Mouse (Mus musculus): ENCODE results near the gene Bmpr1b. TPM values are rescaled to one million over a fixed set of nuclear protein-coding genes. Genes with fewer than 3 reads are reported as not detected.

The Bmpr1b gene
- polyA plus RNA-seq, 1 experiment from 2014 or later: 12.1 TPM

DNA sequence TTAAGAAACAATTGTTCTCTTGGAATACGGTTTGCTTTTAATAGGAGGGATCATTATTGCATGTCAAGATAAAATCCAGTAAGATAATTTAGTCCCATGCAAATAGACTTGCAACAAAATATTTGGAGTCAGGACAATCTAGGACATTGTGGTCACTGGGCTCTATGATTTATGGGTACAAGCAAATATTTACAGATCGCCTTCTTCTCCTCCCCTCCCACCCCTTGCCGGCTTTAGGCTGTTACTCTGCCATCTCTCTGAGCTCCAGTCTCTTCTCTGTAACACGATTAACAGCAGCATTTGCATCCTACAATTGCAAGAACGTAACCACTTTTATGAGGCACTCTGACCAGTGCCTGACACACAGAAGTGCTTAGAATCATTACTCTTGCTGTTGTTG, 104.1 kb downstream of the Bmpr1b start:
- no peaks in the 10 kb centered on the region for H3K36me3 ChIP-seq
- no peaks in the 10 kb centered on the region for H3K27me3 ChIP-seq
- H3K4me2 ChIP-seq (replicated peaks): no peak overlapping the region
- no peak overlapping the region for H3K4me3 ChIP-seq
- H3K27ac ChIP-seq: no peak overlapping the region
- no peak for ATAC-seq (ENCODE audit: insufficient number of reproducible peaks, insufficient read depth, low FRiP score, low TSS enrichment)
- 72% methylated on average over 5 of the region's 5 CpGs for WGBS
- H3K9ac ChIP-seq: no peak overlapping the region
- no peaks in the 10 kb centered on the region for H3K9me3 ChIP-seq
- H3K4me1 ChIP-seq: peaks cover 18% of the 10 kb centered on the region

DNA sequence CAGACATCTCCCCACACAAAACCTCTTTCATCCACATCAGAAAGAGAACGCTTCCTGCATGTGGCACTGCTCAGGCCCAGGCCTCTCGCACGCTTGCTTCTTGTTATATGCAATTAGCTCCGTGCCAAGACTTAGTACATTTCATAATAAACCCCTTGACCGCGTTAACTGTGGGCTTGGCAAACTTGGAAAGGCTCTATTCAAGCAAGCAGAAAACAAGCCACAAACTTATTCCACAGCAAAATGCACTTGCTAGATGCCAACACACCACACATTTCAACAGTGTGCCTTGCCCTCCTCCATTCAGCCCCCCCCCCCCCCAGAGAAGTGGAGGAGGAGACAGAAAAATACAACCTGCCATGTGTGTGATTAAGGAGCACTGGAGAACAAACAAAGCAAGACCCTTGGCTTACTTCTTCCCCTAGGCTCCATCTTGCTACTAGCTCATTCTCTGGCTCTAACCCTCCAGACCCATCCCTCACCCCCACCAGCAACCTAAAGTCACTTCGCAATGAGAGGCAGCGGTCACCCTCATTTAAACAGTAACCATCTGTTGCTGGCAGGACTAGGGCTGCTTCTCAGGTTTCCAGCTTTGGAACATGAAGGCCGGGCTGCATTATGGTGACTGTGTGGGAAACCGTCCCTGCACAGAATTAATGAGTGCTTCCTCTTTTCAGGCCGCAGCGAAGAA, 105.5 kb downstream of the Bmpr1b start:
- no peak overlapping the region for H3K9ac ChIP-seq
- ATAC-seq (ENCODE audit: insufficient number of reproducible peaks, insufficient read depth, low FRiP score, low TSS enrichment): peak; percentile 83
- WGBS: 19% methylated on average over 12 of the region's 12 CpGs
- no peaks in the 10 kb centered on the region for H3K27me3 ChIP-seq
- no peaks in the 10 kb centered on the region for H3K9me3 ChIP-seq
- peak overlapping the region; percentile 18; the same call in 1 of the 2 replicates for H3K4me2 ChIP-seq (replicated peaks)
- H3K27ac ChIP-seq: peak overlapping the region; percentile 24
- H3K36me3 ChIP-seq: no peaks in the 10 kb centered on the region
- H3K4me1 ChIP-seq: peaks cover 18% of the 10 kb centered on the region
- no peak overlapping the region for H3K4me3 ChIP-seq

- WGBS: 75% methylated on average over 5 of the region's 5 CpGs
- no peaks in the 10 kb centered on the region for H3K9me3 ChIP-seq
- H3K36me3 ChIP-seq: no peaks in the 10 kb centered on the region
- H3K9ac ChIP-seq: no peak overlapping the region
- peaks cover 18% of the 10 kb centered on the region for H3K4me1 ChIP-seq
- no peaks in the 10 kb centered on the region for H3K27me3 ChIP-seq
- H3K4me3 ChIP-seq: no peak overlapping the region
- no peak for ATAC-seq (ENCODE audit: insufficient number of reproducible peaks, insufficient read depth, low FRiP score, low TSS enrichment)
- H3K27ac ChIP-seq: no peak overlapping the region
- H3K4me2 ChIP-seq (replicated peaks): no peak overlapping the region
Observed at GRCm38 (mm10) chr3:142061267-142061666, 108.0 kb downstream of the Bmpr1b start.

DNA sequence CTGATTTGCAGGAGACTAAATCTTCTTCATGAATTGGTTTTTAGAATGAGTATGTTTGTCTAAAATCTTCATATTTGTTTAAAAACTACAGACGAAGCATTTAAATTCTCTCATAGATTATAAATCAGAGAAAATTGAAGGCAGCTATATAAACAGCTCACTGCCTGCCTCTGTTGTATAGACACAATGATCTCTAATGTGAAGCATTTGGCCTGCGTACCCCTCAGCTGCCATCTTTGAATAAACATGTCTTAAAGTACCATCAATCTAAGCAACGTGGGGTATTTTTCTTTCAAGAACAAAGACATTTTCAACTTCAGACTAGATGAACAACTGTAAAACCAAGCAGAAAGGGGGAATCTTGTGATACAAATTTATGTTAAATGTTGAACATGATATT, 109.3 kb downstream of the Bmpr1b start:
- H3K36me3 ChIP-seq: no peaks in the 10 kb centered on the region
- 43% methylated on average over 3 of the region's 3 CpGs for WGBS

GRCm38 (mm10) chr3:142050681-142051080, 118.5 kb downstream of the Bmpr1b start:
- no peaks in the 10 kb centered on the region for H3K36me3 ChIP-seq
- H3K4me3 ChIP-seq: no peak overlapping the region
- no peaks in the 10 kb centered on the region for H3K9me3 ChIP-seq
- H3K4me1 ChIP-seq: no peaks in the 10 kb centered on the region
- no peak for ATAC-seq (ENCODE audit: insufficient number of reproducible peaks, insufficient read depth, low FRiP score, low TSS enrichment)
- H3K4me2 ChIP-seq (replicated peaks): no peak overlapping the region
- H3K27ac ChIP-seq: no peak overlapping the region
- 98% methylated on average over 2 of the region's 2 CpGs for WGBS
- no peak overlapping the region for H3K9ac ChIP-seq
- H3K27me3 ChIP-seq: no peaks in the 10 kb centered on the region

More for the DNA sequence above, 109.3 kb downstream of the Bmpr1b start:
- no peak overlapping the region for H3K4me2 ChIP-seq (replicated peaks)
- H3K27ac ChIP-seq: no peak overlapping the region
- ATAC-seq (ENCODE audit: insufficient number of reproducible peaks, insufficient read depth, low FRiP score, low TSS enrichment): no peak
- H3K27me3 ChIP-seq: no peaks in the 10 kb centered on the region
- H3K9me3 ChIP-seq: no peaks in the 10 kb centered on the region
- H3K4me3 ChIP-seq: no peak overlapping the region
- no peak overlapping the region for H3K9ac ChIP-seq
- H3K4me1 ChIP-seq: peaks cover 18% of the 10 kb centered on the region

- no peaks in the 10 kb centered on the region for H3K36me3 ChIP-seq
- no peaks in the 10 kb centered on the region for H3K9me3 ChIP-seq
- H3K9ac ChIP-seq: no peak overlapping the region
- 84% methylated on average over 3 of the region's 3 CpGs for WGBS
- 0 out of 2 replicates have a peak, but pooled peaks have one; percentile 35 for ATAC-seq (ENCODE audit: insufficient number of reproducible peaks, insufficient read depth, low FRiP score, low TSS enrichment)
- no peak overlapping the region for H3K4me3 ChIP-seq
- H3K27ac ChIP-seq: no peak overlapping the region
- no peaks in the 10 kb centered on the region for H3K4me1 ChIP-seq
- no peaks in the 10 kb centered on the region for H3K27me3 ChIP-seq
- no peak overlapping the region for H3K4me2 ChIP-seq (replicated peaks)
Observed at GRCm38 (mm10) chr3:142049610-142050009, 119.6 kb downstream of the Bmpr1b start.

DNA sequence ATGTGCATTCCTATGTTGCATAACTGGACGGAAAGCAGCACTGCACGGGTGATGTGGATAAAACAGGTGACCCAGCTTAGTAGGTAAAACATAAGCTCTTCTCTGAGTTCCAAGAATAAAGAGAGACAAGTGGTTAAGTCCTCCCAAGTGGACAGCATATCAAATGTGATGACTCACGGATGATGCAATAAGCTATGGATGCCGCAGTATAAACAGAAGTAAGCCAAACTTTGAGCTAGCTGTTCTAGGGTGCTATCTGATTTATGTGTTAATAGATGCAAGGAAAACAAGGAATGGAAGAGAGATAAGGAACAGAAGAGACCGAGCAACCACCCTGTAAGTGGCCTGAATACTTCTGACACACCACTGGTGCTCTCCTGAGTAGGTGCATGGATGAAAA, 120.1 kb downstream of the Bmpr1b start:
- WGBS: 83% methylated on average over 5 of the region's 5 CpGs
- no peaks in the 10 kb centered on the region for H3K27me3 ChIP-seq

DNA sequence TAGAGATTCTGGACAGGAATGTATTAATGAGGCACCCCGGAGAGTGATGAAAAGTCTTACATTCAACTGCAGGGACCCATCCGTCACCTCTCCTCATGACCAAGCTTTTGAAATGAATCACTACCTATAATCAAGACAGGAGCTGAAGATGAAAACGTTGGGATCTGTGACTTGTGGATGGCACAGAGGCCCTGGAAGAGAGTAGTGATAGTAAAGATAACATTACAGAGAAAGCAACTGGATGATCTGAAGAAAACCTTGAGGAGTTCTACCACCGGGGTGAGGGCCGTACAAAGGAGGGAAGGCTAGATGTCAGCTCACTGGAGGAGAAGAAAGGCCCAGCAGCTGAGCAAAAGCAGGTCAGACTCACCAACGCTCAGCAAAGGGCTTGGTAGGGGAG, 120.7 kb downstream of the Bmpr1b start:
- Histone ChIP-seq H3K4me3 (no peak overlapping the region), H3K4me1 (no peaks in the 10 kb centered on the region), H3K4me2 (replicated peaks) (no peak overlapping the region), H3K9ac (no peak overlapping the region), H3K9me3 (no peaks in the 10 kb centered on the region), H3K27me3 (no peaks in the 10 kb centered on the region), H3K36me3 (no peaks in the 10 kb centered on the region), H3K27ac (no peak overlapping the region)
- WGBS: 72% methylated on average over 6 of the region's 6 CpGs
- no peak for ATAC-seq (ENCODE audit: insufficient number of reproducible peaks, insufficient read depth, low FRiP score, low TSS enrichment)

More for the DNA sequence above, 120.1 kb downstream of the Bmpr1b start:
- no peaks in the 10 kb centered on the region for H3K9me3 ChIP-seq
- H3K4me1 ChIP-seq: no peaks in the 10 kb centered on the region
- ATAC-seq (ENCODE audit: insufficient number of reproducible peaks, insufficient read depth, low FRiP score, low TSS enrichment): no peak
- no peak overlapping the region for H3K4me2 ChIP-seq (replicated peaks)
- H3K9ac ChIP-seq: no peak overlapping the region
- H3K36me3 ChIP-seq: no peaks in the 10 kb centered on the region
- no peak overlapping the region for H3K4me3 ChIP-seq
- H3K27ac ChIP-seq: no peak overlapping the region

- Histone ChIP-seq H3K9me3 (no peaks in the 10 kb centered on the region), H3K27me3 (no peaks in the 10 kb centered on the region), H3K4me3 (no peak overlapping the region), H3K27ac (no peak overlapping the region), H3K9ac (no peak overlapping the region), H3K4me2 (replicated peaks) (no peak overlapping the region), H3K36me3 (no peaks in the 10 kb centered on the region), H3K4me1 (no peaks in the 10 kb centered on the region)
- WGBS: 40% methylated on average over 2 of the region's 2 CpGs
- ATAC-seq (ENCODE audit: insufficient number of reproducible peaks, insufficient read depth, low FRiP score, low TSS enrichment): no peak
Observed at GRCm38 (mm10) chr3:142043463-142043862, 125.8 kb downstream of the Bmpr1b start.

- Histone ChIP-seq H3K4me2 (replicated peaks) (no peak overlapping the region), H3K9me3 (no peaks in the 10 kb centered on the region), H3K36me3 (no peaks in the 10 kb centered on the region), H3K9ac (no peak overlapping the region), H3K27me3 (no peaks in the 10 kb centered on the region), H3K4me3 (no peak overlapping the region), H3K4me1 (no peaks in the 10 kb centered on the region), H3K27ac (no peak overlapping the region)
- ATAC-seq (ENCODE audit: insufficient number of reproducible peaks, insufficient read depth, low FRiP score, low TSS enrichment): no peak
- 85% methylated on average over 5 of the region's 5 CpGs for WGBS
Observed at GRCm38 (mm10) chr3:142043006-142043405, 126.2 kb downstream of the Bmpr1b start.

- no peak overlapping the region for H3K27ac ChIP-seq
- H3K9me3 ChIP-seq: no peaks in the 10 kb centered on the region
- H3K9ac ChIP-seq: no peak overlapping the region
- 80% methylated on average over 5 of the region's 5 CpGs for WGBS
- H3K4me2 ChIP-seq (replicated peaks): no peak overlapping the region
- H3K27me3 ChIP-seq: no peaks in the 10 kb centered on the region
- ATAC-seq (ENCODE audit: insufficient number of reproducible peaks, insufficient read depth, low FRiP score, low TSS enrichment): no peak
- H3K4me3 ChIP-seq: no peak overlapping the region
- no peaks in the 10 kb centered on the region for H3K4me1 ChIP-seq
- H3K36me3 ChIP-seq: no peaks in the 10 kb centered on the region
Observed at GRCm38 (mm10) chr3:142040345-142040744, 128.9 kb downstream of the Bmpr1b start.

DNA sequence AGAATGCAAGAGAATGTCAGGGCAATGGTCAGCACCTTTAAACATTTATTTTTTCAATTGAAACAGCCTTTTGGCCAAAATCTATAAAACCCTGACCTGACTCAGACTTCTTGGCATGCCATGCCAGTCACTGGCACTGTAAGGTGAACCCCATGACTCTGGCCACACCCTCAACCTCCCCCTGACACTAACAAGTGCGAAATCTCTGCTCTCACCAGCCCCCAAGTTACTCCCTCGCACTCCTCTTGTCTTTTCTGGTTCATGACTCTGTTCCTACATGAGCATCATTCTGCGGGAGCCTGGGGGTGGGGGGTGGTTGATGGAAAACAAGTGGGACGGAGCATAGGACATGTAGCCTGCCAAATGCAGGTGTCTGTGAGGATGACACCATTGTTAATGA, 135.1 kb downstream of the Bmpr1b start:
- no peak overlapping the region for H3K4me3 ChIP-seq
- WGBS: 60% methylated on average over 4 of the region's 4 CpGs
- no peak overlapping the region for H3K9ac ChIP-seq
- H3K27ac ChIP-seq: no peak overlapping the region
- no peaks in the 10 kb centered on the region for H3K9me3 ChIP-seq
- peaks cover 7% of the 10 kb centered on the region for H3K4me1 ChIP-seq
- no peak overlapping the region for H3K4me2 ChIP-seq (replicated peaks)
- no peak for ATAC-seq (ENCODE audit: insufficient number of reproducible peaks, insufficient read depth, low FRiP score, low TSS enrichment)
- no peaks in the 10 kb centered on the region for H3K36me3 ChIP-seq
- H3K27me3 ChIP-seq: no peaks in the 10 kb centered on the region

Measured in embryonic facial prominence, embryonic 12.5 days (tissue).